Mouse (Mus musculus) heart, embryonic 16.5 days (tissue): Measurements from ENCODE around the gene Gm6882. TPM values are rescaled to one million over a fixed set of nuclear protein-coding genes. Genes with fewer than 3 reads are reported as not detected.
"Not testable (repeated sequence)": the region's sequence is repeated elsewhere in the genome, so short reads cannot be mapped to it uniquely, and the experiment has no call there.

ENCODE experiments used
- ATAC-seq: fragments of 200-750 bp; cut with Nextera tagmentation; replicated peaks from 2 replicates; pipeline ENCODE4 v1.8.0; 2017; ENCODE audit warnings: moderate number of reproducible peaks; ENCODE audit not compliant: insufficient read depth, low FRiP score; ENCODE audit errors: extremely low read depth
- H3K27ac ChIP-seq: fragments of 300-500 bp; sonication (generic); 2 replicates; pipeline ENCODE4 v1.5.1; 2014; ENCODE audit warnings: mild to moderate bottlenecking, low read length, control low read depth, moderate library complexity
- H3K27me3 ChIP-seq: fragments of 300-500 bp; sonication (generic); 2 replicates; pipeline ENCODE4 v1.6.1; 2014; ENCODE audit warnings: low read length, mixed read lengths; ENCODE audit not compliant: control insufficient read depth, insufficient read depth
- H3K36me3 ChIP-seq: fragments of 300-500 bp; sonication (generic); 2 replicates; pipeline ENCODE4 v1.6.1; 2014; ENCODE audit not compliant: control insufficient read depth, insufficient read depth
- H3K4me1 ChIP-seq: fragments of 300-500 bp; sonication (generic); 2 replicates; pipeline ENCODE4 v1.6.1; 2014; ENCODE audit warnings: low read length, mixed read lengths; ENCODE audit not compliant: control insufficient read depth, insufficient read depth
- H3K4me2 ChIP-seq: fragments of 300-500 bp; sonication (generic); 2 replicates; pipeline ENCODE4 v1.6.1; 2014; ENCODE audit warnings: low read depth, mild to moderate bottlenecking, control low read depth, low read length
- H3K4me3 ChIP-seq: fragments of 300-500 bp; sonication (generic); 2 replicates; pipeline ENCODE4 v1.5.1; 2014; ENCODE audit warnings: mild to moderate bottlenecking, control low read depth, low read length
- H3K9ac ChIP-seq: fragments of 300-500 bp; sonication (generic); 2 replicates; pipeline ENCODE4 v1.6.1; 2014; ENCODE audit warnings: low read length, control low read depth
- H3K9me3 ChIP-seq: fragments of 300-500 bp; sonication (generic); replicated peaks from 2 replicates; pipeline ENCODE4 v1.6.1; 2016; ENCODE audit warnings: low read length; ENCODE audit not compliant: control insufficient read depth
- WGBS: fragments of 180-500 bp; shearing (Covaris S2); extraction: QIAGEN DNeasy Blood & Tissue Kit; methylation state at CpG from one replicate; pipeline ENCODE4 v1.1.7; 2014; 5-methylcytosine and 5-hydroxymethylcytosine counted together
- polyA plus RNA-seq: library from polyadenylated mRNA; unstranded; fragments of >200 nt; fragmentation: Nextera tagmentation; extraction: Ambion mirVana; gene quantifications from 2 replicates; pipeline ENCODE4 v1.2.1, GENCODE M21; 2015

Gm6882 gene
- not detected in 2 replicates for polyA plus RNA-seq

DNA sequence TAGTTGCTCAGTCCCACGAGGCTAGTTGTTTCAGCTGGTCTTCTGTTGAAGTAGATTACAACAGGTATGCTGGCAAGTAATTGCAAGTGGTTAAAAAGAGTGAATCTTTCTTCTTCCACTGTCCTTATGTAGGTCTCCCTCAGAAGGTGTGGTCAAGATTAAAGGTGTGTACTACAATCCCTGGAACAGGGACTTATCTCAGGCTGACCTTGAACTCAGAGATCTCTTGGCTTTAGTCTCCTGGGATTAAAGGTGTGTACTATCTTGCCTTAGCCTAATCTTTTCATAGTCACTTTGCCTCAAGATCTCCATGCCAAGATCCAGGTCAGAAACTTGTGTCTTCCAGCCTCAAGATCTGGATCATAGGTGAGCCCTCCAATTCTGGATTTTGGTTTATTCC, at the start of gene Gm6882:
Gm6882 (minus strand) TSS at position 101 of the 400 bp plus-strand sequence.
- not testable (repeated sequence) for H3K27ac ChIP-seq, H3K4me1 ChIP-seq, H3K9ac ChIP-seq, H3K4me3 ChIP-seq, ATAC-seq, H3K4me2 ChIP-seq, H3K36me3 ChIP-seq, H3K9me3 ChIP-seq, H3K27me3 ChIP-seq
- WGBS = 28% methylated on average over 1 of the region's 1 CpGs

Other genes starting within 250 kb of the Gm6882 start
- gene Gm5157, start 242.3 kb downstream of the Gm6882 start, polyA plus RNA-seq = not detected in 2 replicates
- not detected in 2 replicates for gene Vmn1r124, start 172.1 kb downstream of the Gm6882 start, polyA plus RNA-seq
- not detected in 2 replicates for gene Vmn1r125, start 160.6 kb downstream of the Gm6882 start, polyA plus RNA-seq
- gene Vmn1r126, start 131.3 kb downstream of the Gm6882 start, polyA plus RNA-seq = not detected in 2 replicates
- gene Vmn1r127, start 112.9 kb downstream of the Gm6882 start, polyA plus RNA-seq = not detected in 2 replicates
- gene Vmn1r128, start 83.4 kb downstream of the Gm6882 start, polyA plus RNA-seq = not detected in 2 replicates
- gene Vmn1r129, start 71.5 kb downstream of the Gm6882 start, polyA plus RNA-seq = not detected in 2 replicates
- not detected in 2 replicates for gene Vmn1r130, start 79.0 kb upstream of the Gm6882 start, polyA plus RNA-seq
- not detected in 2 replicates for gene Vmn1r131, start 113.3 kb upstream of the Gm6882 start, polyA plus RNA-seq
- gene Vmn1r132, start 181.3 kb upstream of the Gm6882 start, polyA plus RNA-seq = not detected in 2 replicates